Mouse (Mus musculus) lung, embryonic 14.5 days (tissue): ENCODE measurements around the gene Hoxa5. TPM values are rescaled to one million over a fixed set of nuclear protein-coding genes. Genes with fewer than 3 reads are reported as not detected.

Source experiments
- ATAC-seq: fragments of 200-750 bp; cut with Nextera tagmentation; 2 replicates; pipeline ENCODE4 v1.8.0; 2017; ENCODE audit warnings: mild to moderate bottlenecking, moderate TSS enrichment, moderate library complexity; ENCODE audit not compliant: insufficient read depth
- DNase-seq: peaks from one replicate; pipeline ENCODE4 v3.0.0-alpha.2; 2015
- H3K27ac ChIP-seq: fragments of 300-500 bp; sonication (generic); 2 replicates; pipeline ENCODE4 v1.5.1; 2014; ENCODE audit warnings: low read depth, mild to moderate bottlenecking, moderate library complexity
- H3K27me3 ChIP-seq: fragments of 300-500 bp; sonication (generic); 2 replicates; pipeline ENCODE4 v1.6.1; 2014; ENCODE audit warnings: low read length, control low read depth; ENCODE audit not compliant: insufficient read depth
- H3K36me3 ChIP-seq: fragments of 300-500 bp; sonication (generic); 2 replicates; pipeline ENCODE4 v1.6.1; 2014; ENCODE audit warnings: control low read depth; ENCODE audit not compliant: insufficient read depth
- H3K4me1 ChIP-seq: fragments of 300-500 bp; sonication (generic); 2 replicates; pipeline ENCODE4 v1.6.1; 2014; ENCODE audit warnings: antibody characterized with exemption, control low read depth; ENCODE audit not compliant: insufficient read depth
- H3K4me2 ChIP-seq: fragments of 300-500 bp; sonication (generic); 2 replicates; pipeline ENCODE4 v1.6.1; 2014; ENCODE audit warnings: mild to moderate bottlenecking
- H3K4me3 ChIP-seq: fragments of 300-500 bp; sonication (generic); 2 replicates; pipeline ENCODE4 v1.5.1; 2014; ENCODE audit warnings: low read depth, low read length
- H3K9ac ChIP-seq: fragments of 300-500 bp; sonication (generic); 2 replicates; pipeline ENCODE4 v1.6.1; 2014
- H3K9me3 ChIP-seq: fragments of 300-500 bp; sonication (generic); 2 replicates; pipeline ENCODE4 v1.6.1; 2016; ENCODE audit warnings: low read depth, low read length, control low read depth
- CTCF ChIP-seq: IDR thresholded peaks from 2 replicates; pipeline ENCODE4 v1.5.1; 2016; ENCODE audit warnings: antibody characterized with exemption, low read depth
- WGBS: fragments of 180-500 bp; shearing (Covaris S2); extraction: QIAGEN DNeasy Blood & Tissue Kit; methylation state at CpG from one replicate; pipeline ENCODE4 v1.1.7; 2014; 5-methylcytosine and 5-hydroxymethylcytosine counted together
- microRNA counts: library from miRNA; unstranded; fragments of <30 nt; microRNA quantifications from one replicate; lab custom pipeline; 2016
- microRNA-seq: library from miRNA; unstranded; fragments of <30 nt; microRNA quantifications from one replicate; pipeline ENCODE4, GENCODE M21; 2016; ENCODE audit warnings: borderline number of aligned reads
- polyA plus RNA-seq: library from polyadenylated mRNA; unstranded; fragments of >200 nt; fragmentation: Nextera tagmentation; extraction: Ambion mirVana; gene quantifications from 2 replicates; pipeline ENCODE4 v1.2.1, GENCODE M21; 2014

The Hoxa5 gene
- polyA plus RNA-seq, 1 experiment from 2014 or later: 58.5 TPM

- H3K9me3 ChIP-seq: no peaks in the 10 kb centered on the region
- no peak overlapping the region for H3K4me2 ChIP-seq
- no peak overlapping the region for H3K9ac ChIP-seq
- no peak for ATAC-seq
- DNase-seq: no peak
- H3K36me3 ChIP-seq: no peaks in the 10 kb centered on the region
- H3K4me3 ChIP-seq: no peak overlapping the region
- H3K4me1 ChIP-seq: no peaks in the 10 kb centered on the region
- no peak for TF ChIP-seq CTCF
- no peak overlapping the region for H3K27ac ChIP-seq
- WGBS: 44% methylated on average over 5 of the region's 5 CpGs
- peaks cover 46% of the 10 kb centered on the region for H3K27me3 ChIP-seq
These were observed 50.3 kb downstream of the Hoxa5 start for GRCm38 (mm10) chr6:52154044-52154443.

GRCm38 (mm10) chr6:52153270-52153669 is 51.1 kb downstream of the Hoxa5 start:
- H3K27me3 ChIP-seq: peaks cover 46% of the 10 kb centered on the region
- ATAC-seq: no peak
- no peak overlapping the region for H3K4me3 ChIP-seq
- 11% methylated on average over 6 of the region's 6 CpGs for WGBS
- H3K9ac ChIP-seq: no peak overlapping the region
- H3K27ac ChIP-seq: no peak overlapping the region
- peak; percentile 37 for DNase-seq
- TF ChIP-seq CTCF: no peak
- H3K4me2 ChIP-seq: no peak overlapping the region
- no peaks in the 10 kb centered on the region for H3K4me1 ChIP-seq
- H3K36me3 ChIP-seq: no peaks in the 10 kb centered on the region
- H3K9me3 ChIP-seq: no peaks in the 10 kb centered on the region

- ATAC-seq (no peak), DNase-seq (peak; percentile 11)
- no peak overlapping the region for H3K4me3 ChIP-seq
- peaks cover 42% of the 10 kb centered on the region for H3K27me3 ChIP-seq
- WGBS: 30% methylated on average over 16 of the region's 16 CpGs
- H3K4me1 ChIP-seq: no peaks in the 10 kb centered on the region
- no peak overlapping the region for H3K9ac ChIP-seq
- no peaks in the 10 kb centered on the region for H3K36me3 ChIP-seq
- H3K27ac ChIP-seq: no peak overlapping the region
- H3K4me2 ChIP-seq: no peak overlapping the region
- H3K9me3 ChIP-seq: no peaks in the 10 kb centered on the region
- no peak for TF ChIP-seq CTCF
These were observed 51.9 kb downstream of the Hoxa5 start for GRCm38 (mm10) chr6:52152226-52153193.

MicroRNAs within 50 kb of the gene (microRNA counts, 519-probe panel; counts per million panel counts)
- 1,165 counts per million, percentile 5 among the panel's probes with 10 or more counts for microRNA mmu-miR-196b (lab: Ali Mortazavi, UCI)

Small RNA genes within 50 kb of the gene (microRNA-seq; reads per million reads assigned to microRNA genes)
- gene Mir196b: 34.5 reads per million, percentile 37 among the genes with 10 or more reads in this experiment

Other genes with a start within 250 kb of the Hoxa5 start
- gene Skap2, start 192.0 kb downstream of the Hoxa5 start, polyA plus RNA-seq: 61.2 and 67.4 TPM in 2 replicates
- 1.8 and 1.9 TPM in 2 replicates for gene Hoxa1, start 46.3 kb downstream of the Hoxa5 start, polyA plus RNA-seq
- gene Hoxa2, start 39.8 kb downstream of the Hoxa5 start, polyA plus RNA-seq: 14.4 and 15.2 TPM in 2 replicates
- 2.3 and 2.6 TPM in 2 replicates for gene 5730596B20Rik, start 27.1 kb downstream of the Hoxa5 start, polyA plus RNA-seq
- 7.0 and 7.7 TPM in 2 replicates for gene Hoxa4, start 12.8 kb downstream of the Hoxa5 start, polyA plus RNA-seq
- 4.0 and 5.1 TPM in 2 replicates for gene Hoxa6, start 4.1 kb upstream of the Hoxa5 start, polyA plus RNA-seq
- gene Hoxa3, start 8.7 kb upstream of the Hoxa5 start, polyA plus RNA-seq: 10.3 and 11.3 TPM in 2 replicates
- gene Gm28308, start 8.8 kb upstream of the Hoxa5 start, polyA plus RNA-seq: not detected in 2 replicates
- 5.8 and 7.4 TPM in 2 replicates for gene Hoxa7, start 17.3 kb upstream of the Hoxa5 start, polyA plus RNA-seq
- gene Hoxa9, start 26.5 kb upstream of the Hoxa5 start, polyA plus RNA-seq: 0.19 TPM in 1 of 2 replicates, not detected in the other
- not detected in 2 replicates for gene Hoxa10, start 36.3 kb upstream of the Hoxa5 start, polyA plus RNA-seq
- not detected in 2 replicates for gene Hoxa11, start 41.2 kb upstream of the Hoxa5 start, polyA plus RNA-seq
- not detected in 2 replicates for gene Hoxa13, start 56.3 kb upstream of the Hoxa5 start, polyA plus RNA-seq
- not detected in 2 replicates for gene Evx1, start 108.9 kb upstream of the Hoxa5 start, polyA plus RNA-seq